Mouse (Mus musculus): ENCODE measurements around the gene Sdk2. TPM values are rescaled to one million over a fixed set of nuclear protein-coding genes. Genes with fewer than 3 reads are reported as not detected.

Sdk2 gene
- polyA plus RNA-seq, 1 experiment from 2014 or later: 5.0 TPM

GRCm38 (mm10) chr11:113762136-113762797 lies 304.6 kb downstream of the Sdk2 start:
- ATAC-seq (ENCODE audit: low read depth): no peak
- WGBS: 73% methylated on average over 8 of the region's 8 CpGs
- H3K27ac ChIP-seq (ENCODE audit: low read depth, low read length): no peak overlapping the region
- H3K4me3 ChIP-seq (ENCODE audit: low read depth, low read length): no peak overlapping the region
- H3K9ac ChIP-seq (replicated peaks; ENCODE audit: low read depth, low read length): no peak overlapping the region
- H3K36me3 ChIP-seq (ENCODE audit: control insufficient read depth, insufficient read depth, low read length): no peaks in the 10 kb centered on the region
- H3K27me3 ChIP-seq (ENCODE audit: control insufficient read depth, insufficient read depth, low read length): no peaks in the 10 kb centered on the region
- 0 out of 2 replicates have a peak, but pooled peaks cover 3% of the 10 kb centered on the region for H3K4me1 ChIP-seq (ENCODE audit: control insufficient read depth, insufficient read depth, low read length)
- H3K4me2 ChIP-seq (ENCODE audit: low read depth, low read length): no peak overlapping the region
- no peaks in the 10 kb centered on the region for H3K9me3 ChIP-seq (ENCODE audit: control insufficient read depth, low read length)

GRCm38 (mm10) chr11:113761646-113762045 lies 305.2 kb downstream of the Sdk2 start:
- no peaks in the 10 kb centered on the region for H3K27me3 ChIP-seq (ENCODE audit: control insufficient read depth, insufficient read depth, low read length)
- H3K4me3 ChIP-seq (ENCODE audit: low read depth, low read length): no peak overlapping the region
- H3K9me3 ChIP-seq (ENCODE audit: control insufficient read depth, low read length): no peaks in the 10 kb centered on the region
- no peak overlapping the region for H3K27ac ChIP-seq (ENCODE audit: low read depth, low read length)
- 90% methylated on average over 7 of the region's 7 CpGs for WGBS
- no peaks in the 10 kb centered on the region for H3K36me3 ChIP-seq (ENCODE audit: control insufficient read depth, insufficient read depth, low read length)
- H3K4me1 ChIP-seq (ENCODE audit: control insufficient read depth, insufficient read depth, low read length): no peaks in the 10 kb centered on the region
- no peak overlapping the region for H3K4me2 ChIP-seq (ENCODE audit: low read depth, low read length)
- no peak for ATAC-seq (ENCODE audit: low read depth)
- no peak overlapping the region for H3K9ac ChIP-seq (replicated peaks; ENCODE audit: low read depth, low read length)

GRCm38 (mm10) chr11:113760476-113760875 lies 306.4 kb downstream of the Sdk2 start:
- no peak overlapping the region for H3K27ac ChIP-seq (ENCODE audit: low read depth, low read length)
- H3K9me3 ChIP-seq (ENCODE audit: control insufficient read depth, low read length): no peaks in the 10 kb centered on the region
- H3K36me3 ChIP-seq (ENCODE audit: control insufficient read depth, insufficient read depth, low read length): no peaks in the 10 kb centered on the region
- 64% methylated on average over 7 of the region's 7 CpGs for WGBS
- H3K4me2 ChIP-seq (ENCODE audit: low read depth, low read length): no peak overlapping the region
- H3K4me1 ChIP-seq (ENCODE audit: control insufficient read depth, insufficient read depth, low read length): no peaks in the 10 kb centered on the region
- H3K4me3 ChIP-seq (ENCODE audit: low read depth, low read length): no peak overlapping the region
- no peak for ATAC-seq (ENCODE audit: low read depth)
- no peaks in the 10 kb centered on the region for H3K27me3 ChIP-seq (ENCODE audit: control insufficient read depth, insufficient read depth, low read length)
- no peak overlapping the region for H3K9ac ChIP-seq (replicated peaks; ENCODE audit: low read depth, low read length)

GRCm38 (mm10) chr11:113758851-113759250 lies 308.0 kb downstream of the Sdk2 start:
- ATAC-seq (ENCODE audit: low read depth): no peak
- 94% methylated on average over 5 of the region's 5 CpGs for WGBS
- no peak overlapping the region for H3K4me2 ChIP-seq (ENCODE audit: low read depth, low read length)

GRCm38 (mm10) chr11:113756578-113756977 lies 310.3 kb downstream of the Sdk2 start:
- Histone ChIP-seq H3K4me1 (ENCODE audit: control insufficient read depth, insufficient read depth, low read length) (peaks cover 6% of the 10 kb centered on the region; the same call in 1 of the 2 replicates), H3K4me3 (ENCODE audit: low read depth, low read length) (no peak overlapping the region), H3K36me3 (ENCODE audit: control insufficient read depth, insufficient read depth, low read length) (no peaks in the 10 kb centered on the region), H3K9ac (replicated peaks; ENCODE audit: low read depth, low read length) (no peak overlapping the region), H3K4me2 (ENCODE audit: low read depth, low read length) (no peak overlapping the region), H3K27me3 (ENCODE audit: control insufficient read depth, insufficient read depth, low read length) (no peaks in the 10 kb centered on the region), H3K27ac (ENCODE audit: low read depth, low read length) (no peak overlapping the region), H3K9me3 (ENCODE audit: control insufficient read depth, low read length) (no peaks in the 10 kb centered on the region)
- 94% methylated on average over 12 of the region's 12 CpGs for WGBS
- ATAC-seq (ENCODE audit: low read depth): no peak

More at GRCm38 (mm10) chr11:113758851-113759250, 308.0 kb downstream of the Sdk2 start:
- no peaks in the 10 kb centered on the region for H3K9me3 ChIP-seq (ENCODE audit: control insufficient read depth, low read length)
- H3K4me1 ChIP-seq (ENCODE audit: control insufficient read depth, insufficient read depth, low read length): no peaks in the 10 kb centered on the region
- no peak overlapping the region for H3K9ac ChIP-seq (replicated peaks; ENCODE audit: low read depth, low read length)
- no peaks in the 10 kb centered on the region for H3K27me3 ChIP-seq (ENCODE audit: control insufficient read depth, insufficient read depth, low read length)
- no peak overlapping the region for H3K4me3 ChIP-seq (ENCODE audit: low read depth, low read length)
- H3K36me3 ChIP-seq (ENCODE audit: control insufficient read depth, insufficient read depth, low read length): no peaks in the 10 kb centered on the region
- no peak overlapping the region for H3K27ac ChIP-seq (ENCODE audit: low read depth, low read length)

GRCm38 (mm10) chr11:113755878-113756277 lies 311.0 kb downstream of the Sdk2 start:
- no peaks in the 10 kb centered on the region for H3K36me3 ChIP-seq (ENCODE audit: control insufficient read depth, insufficient read depth, low read length)
- H3K27ac ChIP-seq (ENCODE audit: low read depth, low read length): no peak overlapping the region
- H3K9me3 ChIP-seq (ENCODE audit: control insufficient read depth, low read length): no peaks in the 10 kb centered on the region
- peaks cover 6% of the 10 kb centered on the region; the same call in 1 of the 2 replicates for H3K4me1 ChIP-seq (ENCODE audit: control insufficient read depth, insufficient read depth, low read length)
- H3K9ac ChIP-seq (replicated peaks; ENCODE audit: low read depth, low read length): no peak overlapping the region
- 95% methylated on average over 14 of the region's 14 CpGs for WGBS
- ATAC-seq (ENCODE audit: low read depth): no peak
- H3K4me2 ChIP-seq (ENCODE audit: low read depth, low read length): no peak overlapping the region
- no peak overlapping the region for H3K4me3 ChIP-seq (ENCODE audit: low read depth, low read length)
- H3K27me3 ChIP-seq (ENCODE audit: control insufficient read depth, insufficient read depth, low read length): no peaks in the 10 kb centered on the region

- Histone ChIP-seq H3K36me3 (ENCODE audit: control insufficient read depth, insufficient read depth, low read length) (no peaks in the 10 kb centered on the region), H3K4me3 (ENCODE audit: low read depth, low read length) (no peak overlapping the region), H3K9ac (replicated peaks; ENCODE audit: low read depth, low read length) (no peak overlapping the region), H3K27me3 (ENCODE audit: control insufficient read depth, insufficient read depth, low read length) (no peaks in the 10 kb centered on the region), H3K27ac (ENCODE audit: low read depth, low read length) (no peak overlapping the region), H3K4me2 (ENCODE audit: low read depth, low read length) (no peak overlapping the region), H3K4me1 (ENCODE audit: control insufficient read depth, insufficient read depth, low read length) (peaks cover 8% of the 10 kb centered on the region), H3K9me3 (ENCODE audit: control insufficient read depth, low read length) (no peaks in the 10 kb centered on the region)
- WGBS: 51% methylated on average over 9 of the region's 9 CpGs
- ATAC-seq (ENCODE audit: low read depth): no peak
Observed at GRCm38 (mm10) chr11:113754845-113755244, 312.0 kb downstream of the Sdk2 start.

- Histone ChIP-seq H3K4me2 (ENCODE audit: low read depth, low read length) (no peak overlapping the region), H3K27me3 (ENCODE audit: control insufficient read depth, insufficient read depth, low read length) (no peaks in the 10 kb centered on the region), H3K27ac (ENCODE audit: low read depth, low read length) (no peak overlapping the region), H3K9me3 (ENCODE audit: control insufficient read depth, low read length) (no peaks in the 10 kb centered on the region), H3K4me3 (ENCODE audit: low read depth, low read length) (no peak overlapping the region), H3K9ac (replicated peaks; ENCODE audit: low read depth, low read length) (no peak overlapping the region), H3K4me1 (ENCODE audit: control insufficient read depth, insufficient read depth, low read length) (peaks cover 26% of the 10 kb centered on the region), H3K36me3 (ENCODE audit: control insufficient read depth, insufficient read depth, low read length) (no peaks in the 10 kb centered on the region)
- ATAC-seq (ENCODE audit: low read depth): no peak
- WGBS: 95% methylated on average over 10 of the region's 10 CpGs
Observed at GRCm38 (mm10) chr11:113752685-113753430, 314.0 kb downstream of the Sdk2 start.

- H3K4me2 ChIP-seq (ENCODE audit: low read depth, low read length): peak overlapping the region; percentile 48
- no peaks in the 10 kb centered on the region for H3K9me3 ChIP-seq (ENCODE audit: control insufficient read depth, low read length)
- ATAC-seq (ENCODE audit: low read depth): 0 out of 2 replicates have a peak, but pooled peaks have one; percentile 0
- H3K4me3 ChIP-seq (ENCODE audit: low read depth, low read length): peak overlapping the region; percentile 87
- H3K27ac ChIP-seq (ENCODE audit: low read depth, low read length): peak overlapping the region; percentile 91; the same call in 1 of the 2 replicates
- WGBS: 16% methylated on average over 15 of the region's 15 CpGs
- H3K9ac ChIP-seq (replicated peaks; ENCODE audit: low read depth, low read length): peak overlapping the region; percentile 87; the same call in 1 of the 2 replicates
- H3K36me3 ChIP-seq (ENCODE audit: control insufficient read depth, insufficient read depth, low read length): no peaks in the 10 kb centered on the region
- no peaks in the 10 kb centered on the region for H3K27me3 ChIP-seq (ENCODE audit: control insufficient read depth, insufficient read depth, low read length)
- peaks cover 30% of the 10 kb centered on the region for H3K4me1 ChIP-seq (ENCODE audit: control insufficient read depth, insufficient read depth, low read length)
Observed at GRCm38 (mm10) chr11:113752158-113752661, 314.6 kb downstream of the Sdk2 start.

All from neural tube, embryonic 14.5 days (tissue).